Mouse (Mus musculus): ENCODE measurements around the gene Axl. TPM values are rescaled to one million over a fixed set of nuclear protein-coding genes. Genes with fewer than 3 reads are reported as not detected.
A peak's percentile ranks its signal among the peaks of the same experiment; 100 is the strongest.

Gene Axl
- polyA plus RNA-seq, 1 experiment from 2014 or later = 26.7 TPM

DNA sequence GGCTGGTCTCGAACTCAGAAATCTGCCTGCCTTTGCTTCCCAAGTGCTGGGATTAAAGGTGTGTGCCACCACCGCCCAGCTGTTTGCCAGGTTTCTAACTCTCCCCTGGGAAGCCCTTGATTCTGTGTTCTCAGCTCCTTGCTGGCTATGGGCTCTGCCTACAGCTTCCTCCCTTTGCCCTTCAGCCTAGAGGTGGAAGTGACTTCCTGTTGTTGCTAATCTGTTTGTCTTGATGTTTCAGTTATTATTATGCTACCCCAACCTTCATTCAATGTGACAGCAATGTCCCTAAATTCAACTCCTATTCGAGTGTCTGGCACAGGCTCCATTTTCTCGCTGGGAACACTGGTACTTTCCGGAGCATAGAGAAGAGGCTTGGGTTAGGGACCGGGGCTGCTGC lies 22.4 kb downstream of the Axl start:
- Histone ChIP-seq H3K4me3 (no peak overlapping the region), H3K27ac (replicated peaks) (no peak overlapping the region), H3K27me3 (no peaks in the 10 kb centered on the region), H3K4me2 (no peak overlapping the region), H3K9me3 (no peaks in the 10 kb centered on the region), H3K4me1 (replicated peaks) (no peaks in the 10 kb centered on the region), H3K36me3 (peaks cover 9% of the 10 kb centered on the region; the same call in 1 of the 2 replicates), H3K9ac (no peak overlapping the region)
- no peak for ATAC-seq (ENCODE audit: low read depth)
- 85% methylated on average over 6 of the region's 6 CpGs for WGBS

DNA sequence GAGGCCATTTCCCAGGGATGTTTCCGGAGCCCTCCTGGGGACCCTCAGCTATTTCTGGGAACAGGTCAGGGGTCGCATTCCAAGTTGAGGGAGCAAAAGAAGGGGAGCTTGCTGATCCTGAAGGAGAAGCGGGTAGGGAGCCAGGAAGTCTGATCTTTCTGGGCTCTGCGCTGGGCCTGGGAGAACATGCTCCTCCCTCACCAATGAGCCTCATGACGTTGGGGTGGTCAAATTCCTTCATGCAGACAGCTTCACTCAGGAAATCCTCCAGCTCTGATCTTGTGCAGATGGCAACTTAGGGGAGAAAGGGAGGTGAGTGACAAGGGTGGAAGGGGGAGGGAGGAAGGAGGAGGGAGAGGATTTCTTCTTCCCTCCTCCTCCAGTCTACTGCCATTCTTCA lies 24.3 kb downstream of the Axl start:
- H3K27ac ChIP-seq (replicated peaks) = no peak overlapping the region
- no peak overlapping the region for H3K4me2 ChIP-seq
- no peak for ATAC-seq (ENCODE audit: low read depth)
- no peak overlapping the region for H3K4me3 ChIP-seq
- no peaks in the 10 kb centered on the region for H3K27me3 ChIP-seq
- no peaks in the 10 kb centered on the region for H3K4me1 ChIP-seq (replicated peaks)
- H3K9me3 ChIP-seq = no peaks in the 10 kb centered on the region
- H3K9ac ChIP-seq = no peak overlapping the region
- peaks cover 12% of the 10 kb centered on the region; the same call in 1 of the 2 replicates for H3K36me3 ChIP-seq
- 53% methylated on average over 5 of the region's 5 CpGs for WGBS

- WGBS = 68% methylated on average over 11 of the region's 11 CpGs
- ATAC-seq (ENCODE audit: low read depth) = no peak
- no peak overlapping the region for H3K4me3 ChIP-seq
- H3K4me2 ChIP-seq = no peak overlapping the region
- peaks cover 12% of the 10 kb centered on the region; the same call in 1 of the 2 replicates for H3K36me3 ChIP-seq
- no peaks in the 10 kb centered on the region for H3K4me1 ChIP-seq (replicated peaks)
- no peaks in the 10 kb centered on the region for H3K9me3 ChIP-seq
- H3K27ac ChIP-seq (replicated peaks) = no peak overlapping the region
- H3K9ac ChIP-seq = no peak overlapping the region
- H3K27me3 ChIP-seq = no peaks in the 10 kb centered on the region
These were observed 24.8 kb downstream of the Axl start for GRCm38 (mm10) chr7:25763678-25764077.

DNA sequence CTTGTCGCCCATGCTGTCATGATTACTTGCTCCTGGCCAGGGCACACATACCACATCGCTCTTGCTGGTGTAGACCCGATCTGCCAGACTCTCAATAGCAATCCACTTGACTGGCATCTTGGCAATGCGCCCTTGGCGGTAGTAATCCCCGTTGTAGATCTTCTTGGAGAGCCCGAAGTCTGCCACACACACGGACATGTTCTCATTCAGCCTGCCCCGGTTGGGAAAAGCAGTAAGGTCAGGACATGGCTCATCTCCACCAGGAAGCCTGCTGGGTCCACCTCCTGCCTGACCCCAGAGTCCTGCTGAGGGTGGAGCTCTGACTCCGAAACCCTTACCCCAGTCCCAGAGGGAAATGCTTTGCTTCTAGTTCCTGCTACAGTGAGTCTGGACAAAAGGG lies 27.2 kb downstream of the Axl start:
- H3K27ac ChIP-seq (replicated peaks) = no peak overlapping the region
- no peak overlapping the region for H3K4me3 ChIP-seq
- no peaks in the 10 kb centered on the region for H3K9me3 ChIP-seq
- no peaks in the 10 kb centered on the region for H3K27me3 ChIP-seq
- WGBS = 87% methylated on average over 10 of the region's 10 CpGs
- 0 out of 2 replicates have a peak, but pooled peaks cover 3% of the 10 kb centered on the region for H3K36me3 ChIP-seq
- no peak for ATAC-seq (ENCODE audit: low read depth)
- H3K4me1 ChIP-seq (replicated peaks) = no peaks in the 10 kb centered on the region; the same call in 1 of the 2 replicates
- no peak overlapping the region for H3K4me2 ChIP-seq
- no peak overlapping the region for H3K9ac ChIP-seq

- ATAC-seq (ENCODE audit: low read depth) = peak; percentile 30
- Histone ChIP-seq H3K36me3 (peaks cover 8% of the 10 kb centered on the region), H3K4me2 (peak overlapping the region; percentile 89), H3K4me3 (peak overlapping the region; percentile 99), H3K9me3 (no peaks in the 10 kb centered on the region), H3K4me1 (replicated peaks) (peaks cover 27% of the 10 kb centered on the region), H3K27me3 (no peaks in the 10 kb centered on the region), H3K27ac (replicated peaks) (peak overlapping the region; percentile 95), H3K9ac (peak overlapping the region; percentile 72)
- under 1% methylated on average over 18 of the region's 18 CpGs for WGBS
These were observed 32.5 kb downstream of the Axl start for GRCm38 (mm10) chr7:25756011-25756410.

GRCm38 (mm10) chr7:25755468-25755833 lies 33.1 kb downstream of the Axl start:
- Histone ChIP-seq H3K27ac (replicated peaks) (peak overlapping the region; percentile 95), H3K9me3 (no peaks in the 10 kb centered on the region), H3K4me3 (peak overlapping the region; percentile 99), H3K4me1 (replicated peaks) (peaks cover 27% of the 10 kb centered on the region), H3K36me3 (peaks cover 13% of the 10 kb centered on the region), H3K27me3 (no peaks in the 10 kb centered on the region), H3K9ac (peak overlapping the region; percentile 72), H3K4me2 (peak overlapping the region; percentile 89)
- ATAC-seq (ENCODE audit: low read depth) = peak; percentile 63
- WGBS = under 1% methylated on average over 15 of the region's 15 CpGs

DNA sequence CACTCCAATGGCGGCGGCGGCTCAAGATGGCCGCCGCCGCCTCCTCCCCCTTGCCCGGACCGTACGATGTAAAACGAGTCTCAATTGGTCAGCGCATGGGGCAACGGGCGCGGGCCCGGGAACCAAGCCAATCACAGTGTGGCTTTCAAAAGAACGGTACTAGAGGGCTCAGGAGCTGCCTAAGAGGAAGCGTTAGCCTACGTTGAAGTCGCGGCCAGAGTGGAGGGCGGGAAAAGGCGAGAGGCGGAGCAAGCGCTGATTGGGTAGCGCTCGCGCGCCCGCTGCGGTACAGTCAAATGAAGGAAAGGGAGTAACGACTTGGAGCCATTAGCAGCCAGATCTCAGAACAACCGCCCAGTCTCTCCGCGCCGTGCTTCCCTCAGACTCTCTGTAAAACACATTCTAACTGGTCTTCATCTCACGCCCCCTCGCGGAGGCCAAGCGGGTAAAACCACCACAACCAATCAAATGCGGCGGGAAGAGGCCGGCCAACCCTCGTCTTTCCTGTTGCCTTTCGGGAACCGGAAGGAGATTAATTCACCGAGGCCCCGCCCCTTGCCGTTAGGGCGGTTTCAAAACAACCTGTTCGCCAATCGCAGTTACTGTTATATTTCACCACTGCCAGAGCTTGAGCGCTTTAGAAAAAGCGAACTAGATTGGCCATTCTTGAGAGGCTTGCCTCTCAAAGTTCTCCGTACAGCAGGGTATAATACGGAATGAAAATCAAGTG lies 33.6 kb downstream of the Axl start, which contains the start of gene Hnrnpul1:
Hnrnpul1 (minus strand) TSS at position 20 of the 730 bp plus-strand sequence.
- H3K27ac ChIP-seq (replicated peaks) = peak within 1 kb of the TSS; percentile 95
- no peaks in the 10 kb centered on the region for H3K27me3 ChIP-seq
- H3K4me1 ChIP-seq (replicated peaks) = peaks cover 27% of the 10 kb centered on the region
- peak; percentile 95 for ATAC-seq (ENCODE audit: low read depth)
- WGBS = under 1% methylated on average over 55 of the region's 55 CpGs
- H3K36me3 ChIP-seq = peaks cover 14% of the 10 kb centered on the region
- peak within 1 kb of the TSS; percentile 99 for H3K9ac ChIP-seq
- H3K9me3 ChIP-seq = no peaks in the 10 kb centered on the region
- peak within 1 kb of the TSS; percentile 99 for H3K4me3 ChIP-seq
- peak within 1 kb of the TSS; percentile 89 for H3K4me2 ChIP-seq

GRCm38 (mm10) chr7:25754439-25754737 lies 34.1 kb downstream of the Axl start:
- Histone ChIP-seq H3K9me3 (no peaks in the 10 kb centered on the region), H3K4me1 (replicated peaks) (peaks cover 27% of the 10 kb centered on the region), H3K4me3 (peak overlapping the region; percentile 99), H3K36me3 (peaks cover 19% of the 10 kb centered on the region), H3K9ac (peak overlapping the region; percentile 99), H3K4me2 (peak overlapping the region; percentile 89), H3K27ac (replicated peaks) (peak overlapping the region; percentile 95), H3K27me3 (no peaks in the 10 kb centered on the region)
- 1% methylated on average over 30 of the region's 30 CpGs for WGBS
- ATAC-seq (ENCODE audit: low read depth) = no peak

DNA sequence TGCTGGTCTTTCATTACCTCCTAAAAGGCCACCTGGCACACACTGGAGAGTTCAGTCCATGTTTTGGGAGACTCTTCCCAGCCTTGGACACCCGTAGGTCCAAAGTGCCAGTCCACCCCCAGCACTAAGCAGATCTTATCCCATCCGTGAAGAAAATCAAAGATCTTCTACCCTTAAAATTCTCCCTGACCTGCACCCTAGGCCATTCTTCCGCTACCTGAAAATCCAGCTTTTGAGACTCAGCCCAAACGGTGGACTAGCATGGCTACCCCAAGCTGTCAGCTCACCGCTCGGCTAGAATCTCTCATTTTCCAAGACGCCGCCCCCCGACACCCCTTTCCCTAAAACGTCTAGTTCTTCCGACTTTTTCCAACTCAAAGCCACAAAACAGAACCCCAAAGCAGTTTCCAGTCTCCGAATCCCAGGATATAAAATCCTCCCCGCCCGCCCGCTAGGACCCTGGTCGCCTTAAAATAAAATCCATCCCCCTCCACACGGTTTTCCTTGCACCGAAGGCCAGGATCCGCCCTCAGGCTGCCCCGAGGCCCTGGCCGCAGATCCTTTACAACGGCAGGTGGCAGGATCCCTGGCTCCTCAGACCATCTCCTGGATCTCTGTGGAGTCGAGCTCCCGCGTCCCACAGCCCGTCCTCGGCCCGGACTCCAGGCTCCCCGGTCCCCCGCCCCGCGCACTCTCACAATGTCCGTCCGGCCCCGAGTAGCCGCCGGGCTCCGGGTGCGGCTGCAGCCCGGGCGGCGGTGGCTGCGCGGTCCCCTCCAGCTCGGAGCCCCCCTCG lies 34.7 kb downstream of the Axl start:
- no peaks in the 10 kb centered on the region for H3K9me3 ChIP-seq
- H3K27me3 ChIP-seq = no peaks in the 10 kb centered on the region
- peaks cover 27% of the 10 kb centered on the region for H3K4me1 ChIP-seq (replicated peaks)
- H3K27ac ChIP-seq (replicated peaks) = peak overlapping the region; percentile 95
- peaks cover 25% of the 10 kb centered on the region for H3K36me3 ChIP-seq
- peak overlapping the region; percentile 99 for H3K4me3 ChIP-seq
- peak overlapping the region; percentile 89 for H3K4me2 ChIP-seq
- WGBS = under 1% methylated on average over 46 of the region's 46 CpGs
- peak overlapping the region; percentile 99 for H3K9ac ChIP-seq
- peak; percentile 9 for ATAC-seq (ENCODE audit: low read depth)

DNA sequence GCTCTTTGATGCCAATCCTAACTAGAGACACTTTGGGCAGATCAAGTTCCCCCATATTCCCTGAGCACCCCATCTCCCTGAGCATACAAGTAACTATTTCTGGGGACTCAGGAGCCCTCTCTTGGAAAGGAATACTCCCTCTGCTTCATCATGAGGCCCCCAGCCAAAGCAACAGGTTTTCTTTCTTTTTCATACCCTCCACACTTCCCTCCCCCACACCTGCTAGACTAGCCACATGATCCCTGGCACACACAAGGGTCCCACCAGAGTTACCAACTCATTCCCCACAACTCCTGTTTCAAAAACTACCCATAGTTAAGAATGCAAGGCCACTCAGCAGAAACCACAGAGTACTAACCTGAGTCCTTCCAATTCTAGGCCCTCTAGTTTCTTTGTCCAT lies 35.4 kb downstream of the Axl start:
- Histone ChIP-seq H3K27ac (replicated peaks) (no peak overlapping the region), H3K4me2 (peak overlapping the region; percentile 89), H3K4me1 (replicated peaks) (peaks cover 27% of the 10 kb centered on the region), H3K9me3 (no peaks in the 10 kb centered on the region), H3K9ac (peak overlapping the region; percentile 99), H3K4me3 (peak overlapping the region; percentile 99), H3K27me3 (no peaks in the 10 kb centered on the region), H3K36me3 (peaks cover 32% of the 10 kb centered on the region)
- no peak for ATAC-seq (ENCODE audit: low read depth)

- 79% methylated on average over 3 of the region's 3 CpGs for WGBS
- Histone ChIP-seq H3K4me3 (no peak overlapping the region), H3K36me3 (peaks cover 94% of the 10 kb centered on the region), H3K27ac (replicated peaks) (no peak overlapping the region), H3K9me3 (no peaks in the 10 kb centered on the region), H3K27me3 (no peaks in the 10 kb centered on the region), H3K9ac (no peak overlapping the region), H3K4me1 (replicated peaks) (peaks cover 8% of the 10 kb centered on the region), H3K4me2 (no peak overlapping the region)
- no peak for ATAC-seq (ENCODE audit: low read depth)
These were observed 41.7 kb downstream of the Axl start for GRCm38 (mm10) chr7:25746844-25747243.

GRCm38 (mm10) chr7:25738277-25738676 lies 50.2 kb downstream of the Axl start:
- Histone ChIP-seq H3K4me1 (replicated peaks) (no peaks in the 10 kb centered on the region), H3K36me3 (peaks cover 97% of the 10 kb centered on the region), H3K4me2 (no peak overlapping the region), H3K9ac (no peak overlapping the region), H3K9me3 (no peaks in the 10 kb centered on the region), H3K27me3 (no peaks in the 10 kb centered on the region), H3K4me3 (no peak overlapping the region), H3K27ac (replicated peaks) (no peak overlapping the region)
- no peak for ATAC-seq (ENCODE audit: low read depth)
- 96% methylated on average over 3 of the region's 3 CpGs for WGBS
